Mouse (Mus musculus) inflammation-experienced regulatory T-cells, adult 6 months (primary cell): ENCODE results near the gene Crygd. TPM values are rescaled to one million over a fixed set of nuclear protein-coding genes. Genes with fewer than 3 reads are reported as not detected.
"Not testable (repeated sequence)": the region's sequence is repeated elsewhere in the genome, so short reads cannot be mapped to it uniquely, and the experiment has no call there.

Experiments used
- ATAC-seq: one replicate; pipeline ENCODE4 v1.8.0; 2017
- polyA plus RNA-seq, 3 experiments: library from polyadenylated mRNA; unstranded; fragments of 100-300 nt; shearing (Covaris generic); gene quantifications; one replicate each; pipeline ENCODE4 v1.2.1; 2017

The Crygd gene
- polyA plus RNA-seq: not detected

DNA sequence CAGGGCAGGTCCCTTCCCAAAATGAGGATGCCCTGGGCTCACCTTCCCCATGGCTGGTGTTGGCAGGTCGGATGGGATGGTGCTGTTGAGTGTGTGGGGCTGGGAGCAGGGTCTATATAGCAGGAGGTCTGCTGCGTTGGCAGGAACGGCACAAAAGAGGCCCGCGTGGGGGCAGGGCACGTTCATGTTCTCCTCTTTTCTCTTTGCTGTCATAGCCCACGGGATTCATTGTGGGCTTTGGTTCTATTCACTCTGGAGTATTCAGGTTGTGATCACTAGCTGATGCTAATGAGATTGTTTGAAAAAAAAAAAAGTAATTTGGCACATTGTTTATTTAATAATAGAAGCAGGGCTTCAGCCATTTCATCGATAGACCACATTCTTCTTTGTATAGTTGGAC is at the start of gene Crygd:
Gene Crygd, minus strand, starts transcription at position 101 of the 400 bp plus-strand sequence.
- no peak for ATAC-seq

DNA sequence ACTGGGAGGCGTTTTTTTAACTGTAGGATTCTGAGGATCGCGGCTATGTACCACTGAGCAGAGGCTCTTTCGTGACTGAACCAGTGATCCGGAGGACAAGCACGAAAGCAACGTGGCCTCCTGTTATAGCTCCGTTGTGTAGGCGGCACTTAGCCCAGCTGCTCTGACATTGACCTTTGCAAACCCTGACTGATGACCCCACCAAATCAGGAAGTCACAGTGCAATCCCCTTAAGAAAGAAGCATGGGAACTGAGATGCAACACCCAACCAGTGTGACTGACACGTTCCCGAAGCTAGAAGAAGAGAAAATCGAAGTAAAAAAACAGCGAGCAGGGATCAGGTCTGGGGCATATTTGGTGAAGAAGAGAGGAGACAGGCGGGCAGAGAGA is 49.5 kb upstream of the Crygd start:
- ATAC-seq: no peak

DNA sequence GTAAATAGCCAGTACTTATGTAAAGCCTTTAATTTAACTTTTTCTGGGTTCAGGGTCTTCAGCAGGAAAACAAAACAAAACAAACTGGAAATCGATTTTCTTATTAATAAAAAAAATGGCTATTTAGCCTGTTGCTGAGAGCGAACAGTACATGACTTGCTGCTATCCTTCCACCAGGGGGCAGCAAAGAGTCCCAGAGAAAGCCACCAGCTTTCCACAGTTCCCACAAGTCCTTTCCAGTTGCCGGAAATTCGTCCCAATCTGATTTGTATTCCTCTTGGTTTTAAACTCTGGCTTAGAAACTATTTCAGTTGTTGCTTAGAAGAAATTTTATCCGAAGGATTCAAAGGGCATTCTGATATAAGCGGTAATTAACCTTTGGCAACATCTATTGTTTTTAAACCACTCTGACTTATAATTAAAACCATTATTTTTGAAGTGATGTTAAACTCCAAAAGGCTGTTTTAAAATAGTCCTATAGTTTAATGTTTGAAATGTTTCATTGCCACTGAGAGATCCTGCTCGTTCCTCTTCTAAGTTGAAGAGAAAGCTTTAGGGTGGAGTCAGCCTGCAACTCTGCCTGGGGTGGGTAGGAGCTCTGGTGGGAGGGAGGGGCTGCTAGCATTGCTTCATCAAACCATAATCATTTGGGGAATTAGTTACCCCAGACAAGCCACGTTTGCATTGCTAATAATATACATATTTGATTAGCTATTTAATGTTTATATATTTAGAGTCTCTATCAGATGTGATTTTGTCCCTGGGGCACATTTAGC is 49.0 kb upstream of the Crygd start:
- no peak for ATAC-seq

DNA sequence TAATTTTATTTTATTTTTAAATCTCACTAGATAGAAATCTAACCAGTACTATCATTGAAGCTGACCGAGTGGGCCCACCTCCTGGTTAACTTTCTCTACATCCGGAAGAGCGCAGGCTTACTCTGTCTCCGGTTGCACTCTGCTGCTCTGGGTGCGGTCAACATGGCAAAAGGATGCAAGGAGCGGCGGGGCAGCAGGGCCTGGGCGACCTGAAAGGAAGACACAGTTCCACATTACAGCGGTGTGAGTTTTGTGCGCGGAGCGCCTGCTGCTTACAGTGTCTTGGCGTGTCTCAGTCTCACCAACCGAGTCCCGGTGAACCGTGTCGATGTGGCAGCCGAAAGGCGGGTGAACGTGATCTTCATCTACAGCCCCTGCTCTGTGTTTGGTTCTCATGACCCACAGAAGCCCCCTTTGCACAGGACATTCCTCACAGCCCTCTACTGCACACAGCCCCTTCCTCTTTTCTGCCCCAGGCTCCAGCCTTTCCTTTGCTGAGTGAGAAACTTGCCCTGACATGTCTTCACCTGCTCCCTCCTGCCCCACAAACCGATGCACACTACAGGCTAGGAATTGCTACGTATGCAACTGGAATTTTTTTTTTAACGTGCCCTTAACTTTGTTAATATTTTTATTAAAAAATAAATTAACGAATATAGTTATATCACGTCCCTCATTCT is 46.6 kb upstream of the Crygd start:
- no peak for ATAC-seq

DNA sequence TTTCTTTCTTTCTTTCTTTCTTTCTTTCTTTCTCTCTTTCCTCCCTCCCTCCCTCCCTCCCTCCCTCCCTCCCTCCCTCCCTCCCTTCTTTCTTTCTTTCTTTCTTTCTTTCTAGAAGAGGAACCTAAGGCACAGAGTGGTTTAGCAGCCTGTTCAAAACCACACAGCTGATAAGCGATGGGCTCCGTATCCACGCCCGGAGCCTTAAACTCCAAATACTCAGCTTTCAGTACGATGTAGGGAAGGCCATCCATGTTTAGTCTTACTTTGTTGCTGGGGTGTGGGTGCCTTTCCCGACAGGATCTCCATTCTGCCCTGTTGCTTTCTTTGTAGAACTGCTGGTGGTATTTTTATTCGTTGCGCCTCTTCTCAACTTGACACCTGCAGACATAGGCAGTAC is 45.9 kb upstream of the Crygd start:
- no peak for ATAC-seq

DNA sequence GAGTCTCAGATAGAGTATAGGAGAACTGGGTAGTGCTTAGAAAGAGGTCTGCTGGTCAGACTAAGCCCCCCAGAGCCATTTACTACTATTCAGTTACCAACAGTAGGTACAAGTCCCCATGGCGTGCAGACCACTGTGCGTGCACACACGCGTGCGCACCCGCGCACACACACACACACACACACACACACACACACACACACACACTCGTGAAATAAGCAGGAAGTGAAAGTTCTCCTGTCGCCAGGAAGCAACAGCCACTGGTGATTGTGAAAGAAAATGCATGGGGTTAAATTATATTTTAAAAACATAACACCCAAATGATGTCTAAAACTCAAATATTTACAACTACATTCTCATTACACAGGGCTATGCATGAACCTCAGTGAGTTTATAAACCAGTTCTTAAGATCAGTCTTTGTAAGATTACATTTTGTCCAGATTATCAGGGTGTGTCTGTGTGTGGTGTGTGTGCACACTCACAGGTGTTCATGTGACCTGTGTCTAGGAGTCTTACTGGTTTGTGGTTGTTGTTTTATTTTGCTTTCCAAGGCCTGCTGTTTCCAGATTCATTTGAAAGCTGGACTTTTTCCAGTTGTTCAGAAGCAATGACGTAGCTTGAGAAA is 44.5 kb upstream of the Crygd start:
- ATAC-seq: no peak

DNA sequence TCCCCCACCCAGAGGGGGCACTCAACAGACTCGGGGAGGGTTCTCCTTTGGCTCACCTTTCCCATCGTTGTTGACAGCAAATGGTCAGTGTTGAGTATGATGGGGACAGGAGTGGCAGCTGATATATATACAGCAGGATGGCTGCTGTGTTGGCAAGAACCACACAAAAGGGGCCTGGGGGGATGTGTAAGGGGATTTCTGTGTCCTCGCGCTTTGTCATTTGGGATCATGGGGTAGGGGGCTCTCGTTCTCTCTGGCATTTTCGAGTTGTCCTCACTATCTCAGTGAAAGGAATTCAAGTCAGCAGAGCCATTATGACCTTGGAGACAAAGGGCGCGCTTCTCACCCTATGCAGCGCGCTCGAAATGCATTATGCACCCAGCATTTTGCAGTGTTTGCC is 40.0 kb upstream of the Crygd start, which contains the start of gene Cryga:
Gene Cryga, minus strand, starts transcription at position 101 of the 400 bp plus-strand sequence.
- no peak for ATAC-seq

DNA sequence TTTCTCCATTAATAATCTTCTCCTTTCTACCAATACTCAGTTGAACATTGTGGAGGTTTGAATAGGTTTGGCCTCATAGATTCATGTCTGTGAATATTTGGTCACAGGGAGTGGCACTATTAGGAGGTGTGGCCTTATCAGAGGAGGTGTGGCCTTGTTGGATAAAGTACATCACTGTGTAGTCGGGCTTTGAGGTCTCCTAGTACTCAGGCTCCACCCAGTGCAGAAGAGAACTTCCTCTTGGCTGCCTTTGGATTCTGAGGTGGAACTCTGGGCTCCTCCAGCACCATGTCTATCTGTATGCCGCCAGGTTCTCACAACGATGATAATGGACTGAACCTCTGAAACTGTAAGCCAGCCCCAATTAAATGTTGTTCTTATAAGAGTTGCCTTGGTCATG is 33.7 kb upstream of the Crygd start:
- ATAC-seq: no peak

DNA sequence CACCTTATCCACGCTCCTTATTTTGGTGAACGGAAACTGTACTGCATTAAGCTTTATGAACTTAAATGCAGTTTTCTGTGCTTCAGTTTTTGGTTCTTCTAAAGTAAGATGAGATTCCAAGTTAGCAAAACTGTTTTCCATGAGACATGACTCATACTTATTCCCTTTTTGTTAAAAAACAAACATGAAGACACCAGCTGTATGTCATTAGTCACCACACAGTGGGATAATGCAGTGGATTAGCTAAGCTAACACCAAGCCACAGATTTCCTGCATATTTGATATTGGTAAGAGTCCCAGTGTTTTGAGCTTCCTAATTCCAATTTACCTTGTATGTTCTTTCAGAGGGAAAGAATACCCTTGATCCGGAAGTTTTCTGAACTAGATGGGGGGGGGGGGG is 28.3 kb upstream of the Crygd start:
- ATAC-seq: no peak

DNA sequence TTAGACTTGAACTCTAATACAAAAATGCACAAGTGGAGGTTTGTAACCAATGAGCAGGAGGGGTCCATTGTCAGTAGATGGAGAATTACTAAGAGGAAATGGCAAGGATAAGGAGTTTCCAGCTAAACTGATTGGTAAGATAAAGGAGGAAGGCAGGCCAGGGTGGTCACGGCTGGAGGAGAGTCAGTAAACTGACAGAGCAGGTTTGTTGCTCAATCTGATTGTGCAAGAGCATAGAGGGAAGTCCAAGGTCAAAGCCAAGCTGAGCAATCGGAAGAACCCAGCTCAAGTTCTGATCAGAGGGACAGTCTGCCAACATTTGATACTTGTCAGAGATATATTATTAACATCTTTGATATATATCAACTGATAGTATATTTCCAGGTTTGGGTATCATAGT is 27.1 kb upstream of the Crygd start:
- ATAC-seq: no peak

DNA sequence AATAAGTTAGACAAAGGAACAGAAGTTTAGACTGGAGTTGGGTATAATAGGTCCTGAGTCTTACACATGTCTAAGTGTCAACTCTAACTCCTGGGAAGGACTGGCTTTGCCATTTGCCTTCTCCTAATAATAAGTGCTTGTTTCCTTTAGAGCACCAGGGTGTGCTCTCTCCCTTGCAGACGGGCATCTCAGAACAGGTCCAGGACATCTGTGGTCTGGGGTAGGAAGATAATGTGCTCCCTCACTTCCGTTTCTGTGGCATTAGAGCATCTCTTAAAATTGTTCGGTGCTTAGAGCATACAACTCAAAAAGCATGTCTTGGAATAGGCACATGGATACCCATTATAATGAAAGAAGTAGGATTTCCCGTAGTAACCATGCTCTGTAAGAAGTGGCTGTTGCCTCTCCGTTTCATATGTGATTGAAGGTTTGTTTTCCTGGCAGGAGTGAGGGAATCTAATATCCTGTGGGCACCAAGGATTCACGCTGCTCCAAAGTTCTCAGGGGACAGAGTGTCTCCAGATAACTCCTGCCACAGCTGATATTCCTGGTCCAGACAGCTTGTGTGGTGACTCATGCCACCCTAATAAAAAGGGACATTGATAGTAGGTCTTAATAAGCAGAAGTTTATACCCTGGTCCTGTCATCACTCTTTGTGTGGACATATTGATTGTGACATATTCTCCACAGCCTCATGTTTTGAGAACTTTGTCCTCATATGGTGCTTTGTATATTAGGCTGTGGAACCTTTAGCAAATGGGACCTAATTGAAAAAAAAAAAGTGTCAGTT is 25.5 kb upstream of the Crygd start:
- no peak for ATAC-seq

DNA sequence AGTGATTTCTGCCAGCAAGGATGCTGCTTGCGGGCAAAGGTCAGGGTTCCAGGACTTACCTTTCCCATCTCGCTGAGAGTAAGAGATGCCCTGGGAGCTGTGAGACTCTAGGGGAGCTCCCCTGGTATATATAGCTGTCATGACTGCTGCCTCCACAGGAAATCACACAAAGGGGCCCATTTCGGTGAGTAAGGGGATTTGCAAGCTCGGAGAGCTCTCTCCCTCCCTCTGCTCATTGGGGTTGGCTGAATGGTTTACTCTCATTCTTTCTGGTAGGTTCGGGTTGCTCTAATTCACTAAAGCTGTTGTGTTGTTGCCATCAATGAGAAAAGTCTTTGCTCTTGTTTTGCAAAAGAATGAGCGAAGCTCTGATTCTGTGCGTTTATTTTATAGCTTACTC is 18.9 kb upstream of the Crygd start, which contains the start of gene Crygb:
Gene Crygb, minus strand, starts transcription at position 101 of the 400 bp plus-strand sequence.
- ATAC-seq: no peak

DNA sequence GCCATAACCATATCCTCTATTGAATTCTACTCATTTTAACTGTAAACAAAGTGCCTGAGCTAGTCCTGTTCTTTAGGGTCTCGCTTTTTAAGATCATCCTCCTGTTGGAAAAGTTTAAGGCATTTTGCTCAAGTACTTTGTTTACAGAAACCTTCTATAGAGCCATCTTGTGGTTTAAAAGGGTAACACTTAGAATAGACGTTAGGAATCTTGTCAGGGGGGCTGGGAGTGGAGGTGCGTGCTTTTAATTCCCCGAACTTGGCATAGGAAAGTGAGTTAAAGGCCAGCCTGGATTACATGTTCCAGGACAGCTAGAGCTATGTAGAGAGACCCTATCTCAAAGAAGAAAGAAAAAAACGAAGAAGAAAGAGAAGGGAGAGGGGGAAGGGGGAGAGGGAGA is 12.4 kb upstream of the Crygd start:
- no peak for ATAC-seq

DNA sequence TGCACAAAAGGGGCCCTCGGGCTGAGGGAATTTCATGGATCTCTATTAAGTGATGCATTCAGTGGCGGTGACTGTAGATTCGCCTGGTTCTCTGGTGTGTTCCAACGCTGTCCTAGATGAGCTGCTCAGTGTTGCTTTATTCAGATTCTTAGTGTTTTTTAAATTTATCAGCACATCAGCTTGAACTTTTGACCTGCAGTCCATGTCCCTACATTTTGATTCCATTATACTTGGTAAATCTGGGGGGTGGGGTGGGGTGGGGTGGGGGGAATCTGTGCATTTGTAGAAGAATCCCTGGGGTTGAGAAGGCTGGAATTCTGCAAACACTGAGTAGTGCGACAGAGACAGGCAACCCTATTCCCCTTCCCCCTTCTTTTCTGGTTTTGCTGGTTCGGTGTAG is 10.3 kb upstream of the Crygd start, which contains the start of gene Crygc:
Gene Crygc, minus strand, starts transcription at position 101 of the 400 bp plus-strand sequence.
- no peak for ATAC-seq

DNA sequence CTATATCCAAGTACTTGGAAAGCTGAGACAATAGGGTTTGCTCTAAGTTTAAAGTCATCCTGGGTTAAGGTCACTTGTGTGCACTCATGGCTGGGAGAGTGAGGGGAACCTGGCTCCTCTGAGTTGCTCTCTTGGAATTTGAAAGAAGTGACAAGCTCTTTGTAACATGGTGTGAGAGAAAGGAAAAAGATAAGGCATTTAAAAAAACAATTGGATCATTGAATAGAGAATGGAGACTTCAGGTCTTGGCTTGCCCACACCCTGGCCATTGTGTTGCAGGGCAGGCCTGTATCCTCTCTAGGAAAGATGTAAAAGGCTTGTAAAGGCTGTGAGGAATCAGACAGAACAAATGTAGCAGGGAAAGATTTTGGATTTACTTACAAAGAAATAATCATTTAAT is 4.6 kb upstream of the Crygd start:
- ATAC-seq: no peak

DNA sequence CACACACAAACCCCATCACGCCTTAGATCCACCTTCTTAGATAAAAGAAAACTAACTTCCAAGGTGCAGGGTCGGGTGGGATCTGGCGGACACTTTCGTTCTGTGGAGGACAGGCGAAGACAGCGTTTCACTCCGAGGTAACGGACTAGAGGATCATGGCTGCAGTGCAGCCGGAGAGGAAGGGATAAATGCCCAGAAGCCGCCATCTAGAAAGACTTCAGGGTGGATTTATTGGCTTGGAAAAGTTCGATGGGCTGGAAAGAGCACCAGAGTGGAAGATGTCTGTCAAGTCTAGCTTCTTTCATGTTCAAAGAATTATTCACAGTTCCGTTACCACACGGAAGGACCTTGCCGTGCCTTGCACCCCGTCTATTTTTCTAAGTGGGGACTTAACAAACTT is 949 bp upstream of the Crygd start:
- ATAC-seq: no peak

DNA sequence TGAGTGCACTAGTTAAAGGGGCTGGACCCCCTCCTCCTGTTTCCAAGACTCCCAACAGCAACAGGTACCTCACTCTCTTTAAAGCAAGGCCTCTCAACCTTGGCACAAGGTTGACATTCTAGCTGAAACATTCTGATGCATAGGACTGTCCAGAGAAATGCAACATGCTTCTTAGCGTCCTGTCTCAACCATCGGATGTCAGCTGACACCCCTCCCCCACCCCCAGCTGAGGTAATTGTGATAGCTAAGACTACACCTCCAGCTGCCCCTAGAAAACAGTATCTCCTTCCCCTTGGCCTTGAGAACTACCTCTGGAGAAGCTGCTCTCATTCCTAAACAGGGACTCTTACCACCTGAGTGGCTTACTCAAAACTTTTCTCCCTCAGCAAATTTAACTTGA is 11.1 kb downstream of the Crygd start:
- no peak for ATAC-seq

DNA sequence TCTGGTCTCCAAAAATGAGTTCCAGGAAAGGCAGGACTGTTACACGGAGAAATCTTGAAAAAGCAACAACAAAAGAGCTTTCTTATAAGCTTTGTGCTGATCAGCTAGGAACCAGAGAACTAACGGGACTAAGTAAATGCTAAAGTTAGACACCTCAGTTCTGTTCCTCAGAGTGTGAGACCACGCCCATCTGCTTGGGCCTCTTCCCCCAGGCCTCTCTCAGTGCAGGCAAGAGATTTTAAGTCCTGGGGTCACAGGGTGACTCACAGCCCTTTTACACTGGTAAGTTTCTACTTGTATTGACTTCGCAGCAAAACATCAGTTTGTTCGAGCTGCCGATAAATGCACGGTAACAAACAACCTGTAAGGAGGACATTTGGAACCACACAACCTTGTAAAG is 11.6 kb downstream of the Crygd start:
- ATAC-seq: no peak

DNA sequence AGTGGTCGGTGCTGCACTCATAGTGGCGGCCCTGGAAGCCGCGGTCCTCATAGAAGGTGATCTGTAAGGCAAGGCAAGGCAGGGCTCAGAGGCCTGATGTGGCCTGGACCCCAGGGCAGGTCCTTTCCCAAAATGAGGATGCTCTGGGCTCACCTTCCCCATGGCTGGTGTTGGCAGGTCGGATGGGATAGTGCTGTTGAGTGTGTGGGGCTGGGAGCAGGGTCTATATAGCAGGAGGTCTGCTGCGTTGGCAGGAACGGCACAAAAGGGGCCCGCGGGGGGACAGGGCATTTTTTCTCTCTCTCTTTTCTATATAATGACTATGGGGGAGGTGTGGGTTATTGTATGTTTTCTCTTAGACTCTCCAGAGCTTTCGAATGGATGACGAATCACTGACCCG is 12.3 kb downstream of the Crygd start, which contains the start of gene Cryge:
Gene Cryge, minus strand, starts transcription at position 198 of the 400 bp plus-strand sequence.
- not testable (repeated sequence) for ATAC-seq

DNA sequence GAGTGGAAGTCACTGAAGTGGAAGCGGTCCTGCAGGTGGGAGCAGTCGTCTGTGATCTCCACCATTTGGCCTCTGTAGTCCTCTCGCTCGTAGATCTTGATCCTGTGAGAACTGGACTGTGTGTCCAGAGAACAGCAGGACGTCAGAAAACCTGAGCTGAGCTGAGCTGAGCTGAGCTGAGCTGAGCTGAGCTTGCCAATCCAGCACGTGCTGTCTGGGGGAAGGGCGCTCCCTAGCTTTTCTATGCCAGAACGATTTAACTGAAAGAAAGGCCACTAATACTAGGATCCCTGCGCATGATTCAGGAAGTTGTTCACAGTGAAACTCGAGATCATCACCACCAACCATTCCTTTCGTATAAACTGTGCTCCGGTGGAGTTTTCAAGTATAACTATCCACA is 14.5 kb downstream of the Crygd start:
- no peak for ATAC-seq

DNA sequence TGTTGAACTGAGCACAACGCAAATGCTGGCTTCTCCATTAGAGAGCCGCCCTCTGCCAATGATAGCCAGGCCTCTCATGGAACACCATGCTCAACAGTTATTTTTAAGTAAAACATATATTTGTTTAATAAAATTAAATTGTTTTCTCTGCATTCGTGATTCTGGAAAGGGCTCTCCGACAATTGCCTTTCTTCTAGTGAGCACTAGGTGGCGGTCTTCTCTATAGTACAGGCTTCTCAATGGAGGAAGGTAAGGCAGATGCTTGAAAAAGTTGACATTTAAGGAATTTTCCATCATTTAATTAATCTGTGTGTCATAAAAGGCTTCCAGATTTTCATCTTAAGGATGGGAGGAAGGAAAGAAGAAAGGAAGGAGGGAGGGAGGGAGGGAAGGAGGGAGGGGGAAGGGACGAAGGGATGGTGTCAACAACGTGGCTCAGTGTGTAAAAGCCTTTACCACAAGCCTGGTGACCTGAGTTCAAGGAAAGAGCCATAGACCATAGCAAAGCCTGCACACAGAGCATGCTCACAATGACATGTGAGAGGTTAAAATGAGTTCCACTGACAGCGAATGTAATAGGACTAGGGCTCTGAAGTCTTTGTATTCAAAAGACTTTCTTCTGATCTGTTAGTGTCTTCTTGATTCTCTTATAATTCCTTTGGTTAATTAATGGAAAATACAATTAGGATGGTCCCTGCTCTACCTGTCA is 16.7 kb downstream of the Crygd start:
- ATAC-seq: no peak

DNA sequence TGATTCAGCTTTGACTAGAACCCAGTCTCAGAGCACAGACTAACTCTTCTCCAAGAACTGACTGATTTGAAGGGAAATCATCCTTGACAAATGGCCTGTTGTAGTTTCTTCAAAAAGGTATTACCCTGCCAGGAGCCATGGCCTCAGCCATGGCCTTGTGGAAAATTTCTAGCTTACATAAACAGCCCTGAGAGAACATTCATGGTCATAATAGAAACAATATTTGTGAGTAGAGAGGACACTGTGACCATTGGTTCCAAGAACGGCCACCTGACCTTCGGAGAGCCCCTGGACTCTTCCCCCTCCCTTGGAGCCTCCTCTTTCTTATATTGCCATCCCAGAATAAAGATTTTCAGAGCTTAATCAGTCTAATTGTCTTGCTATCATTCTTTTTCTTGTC is 19.8 kb downstream of the Crygd start:
- no peak for ATAC-seq
